Mouse (Mus musculus) embryonic fibroblast, embryonic 13.5 days (primary cell): ENCODE data around the gene Adamts2.

Source experiments
- CTCF ChIP-seq: IDR thresholded peaks from 2 replicates; pipeline ENCODE4 v1.5.1; 2011; ENCODE audit warnings: mild to moderate bottlenecking, control low read depth, low read length, moderate library complexity, borderline replicate concordance; ENCODE audit not compliant: insufficient read depth
- POLR2A ChIP-seq: IDR thresholded peaks from 2 replicates; pipeline ENCODE4 v1.6.1; 2011; ENCODE audit warnings: low read depth, mild to moderate bottlenecking, control low read depth, low read length, moderate library complexity

- no peak for TF ChIP-seq CTCF
- TF ChIP-seq POLR2A = no peak
These were observed 212.3 kb downstream of the Adamts2 start for GRCm38 (mm10) chr11:50814233-50814632.
